Mouse (Mus musculus): ENCODE data around the gene E330021D16Rik. TPM values are rescaled to one million over a fixed set of nuclear protein-coding genes. Genes with fewer than 3 reads are reported as not detected.
A peak's percentile ranks its signal among the peaks of the same experiment; 100 is the strongest.

Gene E330021D16Rik
- polyA plus RNA-seq, 1 experiment from 2014 or later = not detected

DNA sequence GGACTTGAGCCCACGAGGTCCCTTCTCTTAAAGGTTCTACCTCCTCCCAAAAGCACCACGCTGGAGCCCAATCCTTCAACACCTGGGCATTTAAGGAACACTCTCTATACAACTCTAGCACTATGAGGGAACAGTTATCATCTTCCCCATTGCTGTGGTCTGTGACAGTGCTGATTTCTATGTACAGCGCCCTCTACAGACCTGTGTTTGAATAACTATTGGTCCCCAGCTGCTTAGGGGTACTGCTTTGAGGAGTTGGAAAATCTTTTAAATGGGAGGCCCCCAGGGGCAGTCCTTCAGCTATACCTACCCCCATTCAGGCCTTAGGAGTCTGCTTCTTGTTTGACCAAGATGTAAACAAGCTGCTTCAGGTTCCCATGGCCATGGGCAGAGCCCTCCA, 5.7 kb upstream of the E330021D16Rik start:
- no peak overlapping the region for H3K4me2 ChIP-seq (replicated peaks)
- no peaks in the 10 kb centered on the region for H3K9me3 ChIP-seq (replicated peaks)
- no peaks in the 10 kb centered on the region for H3K27me3 ChIP-seq
- H3K4me3 ChIP-seq (replicated peaks) = no peak overlapping the region
- H3K36me3 ChIP-seq = no peaks in the 10 kb centered on the region
- H3K9ac ChIP-seq = no peak overlapping the region
- H3K4me1 ChIP-seq = no peaks in the 10 kb centered on the region
- 62% methylated on average over 3 of the region's 3 CpGs for WGBS
- peak; percentile 43; the same call in 1 of the 2 replicates for ATAC-seq (ENCODE audit: insufficient number of reproducible peaks, low FRiP score, low TSS enrichment, low read depth)
- no peak overlapping the region for H3K27ac ChIP-seq (replicated peaks)

DNA sequence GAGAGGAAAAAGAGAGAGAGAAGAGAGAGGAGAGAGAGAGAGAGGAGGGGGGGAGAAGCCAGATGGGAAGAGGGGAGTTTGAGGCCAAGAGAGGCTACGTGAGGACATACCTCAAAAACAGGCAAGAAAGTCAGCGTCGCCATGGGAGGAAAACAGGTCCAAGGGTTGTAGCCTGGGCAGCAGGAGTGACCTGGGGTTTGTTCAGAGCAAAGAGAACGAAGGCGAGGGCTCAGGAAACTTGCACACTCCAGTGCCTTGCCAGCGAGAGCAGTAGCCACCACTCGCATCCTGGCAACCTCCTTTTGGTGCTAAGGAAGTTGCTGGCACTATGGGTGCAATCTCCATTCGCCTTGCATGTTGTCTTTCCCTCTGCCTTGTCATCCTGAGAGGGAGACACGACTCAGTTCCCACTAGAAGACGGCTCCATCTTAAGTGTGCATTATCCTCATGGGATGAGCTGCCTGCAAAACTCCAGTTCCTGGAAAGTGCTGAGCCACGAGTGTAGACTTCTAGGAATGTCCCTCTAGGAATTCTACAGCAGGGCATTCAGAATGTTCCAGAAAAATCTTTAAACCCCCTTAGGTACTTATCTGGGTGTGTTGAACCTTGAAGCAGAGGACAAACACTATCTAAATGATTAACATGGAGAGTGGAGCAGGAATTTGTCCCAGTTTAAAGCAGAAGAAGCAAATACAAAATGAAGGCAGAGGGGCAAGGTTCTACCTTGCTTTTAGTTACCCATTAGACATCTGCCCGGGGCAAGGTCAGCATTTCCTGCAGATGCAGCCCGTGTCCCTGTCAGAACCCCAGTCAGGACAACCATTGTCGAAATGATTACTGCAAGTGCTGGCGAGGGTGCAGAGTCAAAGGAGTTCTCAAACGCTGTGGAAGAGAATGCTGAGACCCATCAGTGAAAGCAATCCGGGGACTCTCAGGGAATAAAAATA, 3.8 kb upstream of the E330021D16Rik start:
- 78% methylated on average over 17 of the region's 17 CpGs for WGBS
- H3K4me1 ChIP-seq = no peaks in the 10 kb centered on the region
- H3K9ac ChIP-seq = no peak overlapping the region
- H3K27me3 ChIP-seq = no peaks in the 10 kb centered on the region
- H3K36me3 ChIP-seq = no peaks in the 10 kb centered on the region
- H3K4me2 ChIP-seq (replicated peaks) = no peak overlapping the region
- H3K27ac ChIP-seq (replicated peaks) = no peak overlapping the region
- no peak overlapping the region for H3K4me3 ChIP-seq (replicated peaks)
- no peak for ATAC-seq (ENCODE audit: insufficient number of reproducible peaks, low FRiP score, low TSS enrichment, low read depth)
- no peaks in the 10 kb centered on the region for H3K9me3 ChIP-seq (replicated peaks)

DNA sequence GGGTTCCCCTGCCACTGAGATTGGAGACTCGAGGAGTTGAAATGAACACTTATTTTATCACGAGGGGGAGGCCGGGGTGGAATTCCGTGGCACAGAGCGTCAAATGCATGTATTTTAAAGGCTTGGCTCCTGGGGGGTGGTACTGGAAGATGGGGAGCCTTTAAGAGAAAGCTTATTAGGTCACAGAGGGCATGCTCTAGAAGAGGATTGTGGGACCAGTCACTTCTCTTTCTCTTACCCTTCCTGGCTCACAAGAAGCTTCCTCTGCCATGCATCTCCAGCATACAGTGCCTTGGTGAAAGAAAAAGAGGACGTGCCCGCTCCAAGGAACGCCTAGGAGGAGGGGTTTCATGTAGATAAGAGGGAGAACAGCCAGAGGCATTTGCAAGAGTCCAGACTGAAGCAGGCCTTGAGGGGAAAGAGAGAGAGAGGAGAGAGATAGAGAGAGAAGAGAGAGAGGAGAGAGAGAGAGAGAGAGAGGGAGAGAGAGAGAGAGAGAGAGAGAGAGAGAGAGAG, 3.0 kb upstream of the E330021D16Rik start:
- WGBS = 67% methylated on average over 8 of the region's 8 CpGs
- H3K27ac ChIP-seq (replicated peaks) = no peak overlapping the region
- H3K27me3 ChIP-seq = no peaks in the 10 kb centered on the region
- H3K4me1 ChIP-seq = no peaks in the 10 kb centered on the region
- H3K9ac ChIP-seq = no peak overlapping the region
- no peaks in the 10 kb centered on the region for H3K36me3 ChIP-seq
- H3K4me3 ChIP-seq (replicated peaks) = no peak overlapping the region
- no peak for ATAC-seq (ENCODE audit: insufficient number of reproducible peaks, low FRiP score, low TSS enrichment, low read depth)
- no peak overlapping the region for H3K4me2 ChIP-seq (replicated peaks)
- no peaks in the 10 kb centered on the region for H3K9me3 ChIP-seq (replicated peaks)

DNA sequence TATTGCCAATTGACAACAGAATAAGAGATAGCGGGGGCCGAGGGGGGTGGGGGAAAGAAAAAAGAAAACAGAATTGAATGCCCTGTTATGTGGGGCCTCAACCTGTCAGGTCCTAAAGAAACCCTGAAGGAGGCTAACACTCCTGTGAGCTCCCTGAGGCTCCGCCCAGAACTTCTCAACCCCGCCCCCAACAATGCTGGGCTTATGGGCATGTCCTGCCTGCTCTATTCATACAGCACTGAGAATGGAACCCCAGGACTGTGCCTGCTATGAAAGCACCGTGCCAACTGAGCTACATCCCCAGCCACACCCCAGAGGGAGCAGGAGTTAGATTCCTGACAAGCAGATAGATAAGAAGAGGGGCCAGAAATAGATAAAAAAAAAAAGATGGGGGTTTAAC, 2.5 kb upstream of the E330021D16Rik start:
- no peak overlapping the region for H3K4me3 ChIP-seq (replicated peaks)
- no peaks in the 10 kb centered on the region for H3K27me3 ChIP-seq
- H3K9ac ChIP-seq = no peak overlapping the region
- WGBS = 70% methylated on average over 5 of the region's 5 CpGs
- no peak for ATAC-seq (ENCODE audit: insufficient number of reproducible peaks, low FRiP score, low TSS enrichment, low read depth)
- H3K9me3 ChIP-seq (replicated peaks) = no peaks in the 10 kb centered on the region
- H3K4me1 ChIP-seq = no peaks in the 10 kb centered on the region
- H3K4me2 ChIP-seq (replicated peaks) = no peak overlapping the region
- H3K27ac ChIP-seq (replicated peaks) = no peak overlapping the region
- H3K36me3 ChIP-seq = no peaks in the 10 kb centered on the region

DNA sequence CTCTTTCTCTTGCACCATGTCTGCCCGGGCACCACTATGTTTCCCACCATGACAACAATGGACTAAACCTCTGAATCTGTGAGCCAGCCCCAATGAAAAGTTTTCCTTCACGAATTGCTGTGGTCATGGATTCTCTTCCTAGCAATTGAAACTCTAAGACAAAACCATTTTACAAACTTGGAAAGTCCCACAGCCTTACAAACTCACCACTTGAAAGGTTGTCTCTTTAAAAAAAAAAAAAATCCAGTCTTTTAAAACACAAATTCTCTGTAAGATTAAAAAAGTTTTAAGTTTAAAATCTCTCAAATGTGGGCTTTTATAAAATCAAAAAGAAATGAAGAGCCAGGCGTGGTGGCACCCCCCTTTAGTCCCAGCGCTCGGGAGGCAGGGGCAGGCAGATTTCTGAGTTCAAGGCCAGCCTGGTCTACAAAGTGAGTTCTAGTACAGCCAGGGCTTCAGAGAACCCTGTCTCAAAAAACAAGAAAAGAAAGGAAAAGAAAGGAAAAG, 1.5 kb downstream of the E330021D16Rik start:
- no peak overlapping the region for H3K4me2 ChIP-seq (replicated peaks)
- WGBS = 86% methylated on average over 5 of the region's 5 CpGs
- no peak overlapping the region for H3K9ac ChIP-seq
- no peak for ATAC-seq (ENCODE audit: insufficient number of reproducible peaks, low FRiP score, low TSS enrichment, low read depth)
- no peak overlapping the region for H3K27ac ChIP-seq (replicated peaks)
- H3K27me3 ChIP-seq = no peaks in the 10 kb centered on the region
- H3K4me3 ChIP-seq (replicated peaks) = no peak overlapping the region
- no peaks in the 10 kb centered on the region for H3K4me1 ChIP-seq
- H3K9me3 ChIP-seq (replicated peaks) = no peaks in the 10 kb centered on the region
- H3K36me3 ChIP-seq = no peaks in the 10 kb centered on the region

DNA sequence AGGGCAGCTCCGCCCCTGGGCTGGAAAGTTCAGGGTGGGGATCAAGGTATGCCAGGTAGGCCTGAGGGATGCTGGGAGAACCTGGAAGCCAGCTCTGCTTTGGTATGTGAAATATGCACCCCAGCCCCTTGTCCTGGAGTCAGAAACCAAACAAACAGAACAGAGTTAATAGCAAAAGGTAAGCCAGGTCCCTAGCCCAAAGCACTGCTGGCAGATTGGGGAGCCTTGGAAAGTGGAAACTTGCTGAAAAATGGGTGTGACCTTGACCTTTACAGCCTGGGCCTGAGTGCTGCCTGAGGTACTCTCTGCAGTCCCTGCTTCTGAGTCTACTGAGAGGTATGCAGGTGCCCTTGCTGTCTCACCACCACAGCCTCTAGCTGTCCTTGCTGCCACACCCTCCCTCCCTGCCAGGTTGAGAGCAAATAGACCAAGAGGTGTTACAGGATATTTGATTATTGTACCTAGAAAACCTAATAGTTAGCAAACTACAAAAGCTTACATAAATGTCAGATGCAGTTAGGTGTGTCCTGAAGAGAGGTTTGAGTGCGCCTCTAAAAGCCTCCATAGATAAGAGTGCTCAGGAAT, 7.7 kb downstream of the E330021D16Rik start:
- ATAC-seq (ENCODE audit: insufficient number of reproducible peaks, low FRiP score, low TSS enrichment, low read depth) = no peak
- no peaks in the 10 kb centered on the region for H3K27me3 ChIP-seq
- no peak overlapping the region for H3K9ac ChIP-seq
- no peaks in the 10 kb centered on the region for H3K4me1 ChIP-seq
- 68% methylated on average over 2 of the region's 2 CpGs for WGBS
- no peaks in the 10 kb centered on the region for H3K9me3 ChIP-seq (replicated peaks)
- no peak overlapping the region for H3K4me2 ChIP-seq (replicated peaks)
- H3K4me3 ChIP-seq (replicated peaks) = no peak overlapping the region
- no peaks in the 10 kb centered on the region for H3K36me3 ChIP-seq
- H3K27ac ChIP-seq (replicated peaks) = no peak overlapping the region

DNA sequence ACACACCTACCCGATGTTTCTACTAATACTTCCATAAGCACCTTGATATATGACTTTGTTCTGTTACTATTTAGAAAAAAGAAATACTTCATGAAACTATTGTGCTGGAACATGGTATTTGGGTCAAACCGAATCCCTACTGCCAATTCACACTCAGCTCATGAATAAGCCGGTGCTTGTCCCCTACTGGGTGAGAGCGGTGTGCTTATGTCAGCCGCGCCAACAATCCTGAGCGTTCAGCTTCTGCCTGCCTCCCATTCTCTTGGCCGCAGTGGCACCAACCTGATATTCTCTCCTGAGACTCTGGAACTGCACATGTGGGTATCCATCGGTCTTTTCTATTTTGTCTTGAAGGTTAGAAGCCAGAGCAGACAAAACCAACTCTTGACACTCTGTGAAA, 18.5 kb downstream of the E330021D16Rik start:
- Histone ChIP-seq H3K4me3 (replicated peaks) (no peak overlapping the region), H3K4me2 (replicated peaks) (no peak overlapping the region), H3K27me3 (no peaks in the 10 kb centered on the region), H3K4me1 (no peaks in the 10 kb centered on the region), H3K36me3 (no peaks in the 10 kb centered on the region), H3K9me3 (replicated peaks) (no peaks in the 10 kb centered on the region), H3K27ac (replicated peaks) (no peak overlapping the region), H3K9ac (no peak overlapping the region)
- 89% methylated on average over 9 of the region's 9 CpGs for WGBS
- ATAC-seq (ENCODE audit: insufficient number of reproducible peaks, low FRiP score, low TSS enrichment, low read depth) = no peak

DNA sequence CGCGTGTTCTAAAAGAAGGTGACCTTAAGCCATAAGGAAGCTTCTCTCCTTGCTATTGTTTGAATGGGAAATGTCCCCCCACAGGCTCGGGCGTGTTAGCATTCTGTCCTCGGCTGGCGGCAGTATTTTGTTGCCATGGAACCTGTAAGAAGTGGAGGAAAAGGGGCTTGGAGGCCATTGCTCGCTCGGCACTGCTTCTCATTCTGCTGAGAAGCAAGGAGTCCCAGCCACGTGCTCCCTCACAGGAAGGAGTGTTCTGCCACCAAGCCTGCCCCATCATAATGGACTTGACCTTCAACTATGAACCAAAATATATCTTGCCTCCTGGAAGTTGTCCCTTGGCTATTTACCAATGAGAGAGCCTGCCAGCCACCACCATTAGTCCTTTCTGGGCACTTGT, 25.1 kb downstream of the E330021D16Rik start:
- H3K36me3 ChIP-seq = no peaks in the 10 kb centered on the region
- no peak overlapping the region for H3K27ac ChIP-seq (replicated peaks)
- ATAC-seq (ENCODE audit: insufficient number of reproducible peaks, low FRiP score, low TSS enrichment, low read depth) = no peak
- H3K4me3 ChIP-seq (replicated peaks) = no peak overlapping the region
- WGBS = 69% methylated on average over 9 of the region's 9 CpGs
- H3K27me3 ChIP-seq = no peaks in the 10 kb centered on the region
- no peaks in the 10 kb centered on the region for H3K4me1 ChIP-seq
- H3K4me2 ChIP-seq (replicated peaks) = no peak overlapping the region
- H3K9me3 ChIP-seq (replicated peaks) = no peaks in the 10 kb centered on the region
- H3K9ac ChIP-seq = no peak overlapping the region

DNA sequence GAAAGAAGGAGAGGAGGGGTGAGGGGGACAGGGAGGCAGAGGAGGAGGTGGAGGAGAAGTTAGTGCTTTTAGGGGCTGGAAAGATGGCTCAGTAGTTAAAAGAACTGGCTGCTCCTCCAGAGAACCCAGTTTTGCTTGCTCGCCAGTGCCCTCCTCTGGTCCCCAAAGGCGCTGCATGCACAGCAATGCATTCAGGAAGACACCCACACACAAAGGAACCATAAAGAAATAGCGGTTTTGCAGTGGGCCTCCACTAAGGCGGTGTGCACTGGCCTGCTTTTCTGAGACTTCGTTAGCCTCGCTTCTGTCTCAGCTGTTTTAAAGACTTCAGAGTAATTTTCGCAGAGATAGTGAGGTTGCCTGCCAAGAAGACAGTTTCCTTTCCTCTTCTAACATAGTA, 30.1 kb downstream of the E330021D16Rik start:
- Histone ChIP-seq H3K4me1 (no peaks in the 10 kb centered on the region), H3K9ac (no peak overlapping the region), H3K4me3 (replicated peaks) (no peak overlapping the region), H3K27me3 (no peaks in the 10 kb centered on the region), H3K4me2 (replicated peaks) (no peak overlapping the region), H3K27ac (replicated peaks) (no peak overlapping the region), H3K9me3 (replicated peaks) (no peaks in the 10 kb centered on the region), H3K36me3 (no peaks in the 10 kb centered on the region)
- 77% methylated on average over 7 of the region's 7 CpGs for WGBS
- no peak for ATAC-seq (ENCODE audit: insufficient number of reproducible peaks, low FRiP score, low TSS enrichment, low read depth)

DNA sequence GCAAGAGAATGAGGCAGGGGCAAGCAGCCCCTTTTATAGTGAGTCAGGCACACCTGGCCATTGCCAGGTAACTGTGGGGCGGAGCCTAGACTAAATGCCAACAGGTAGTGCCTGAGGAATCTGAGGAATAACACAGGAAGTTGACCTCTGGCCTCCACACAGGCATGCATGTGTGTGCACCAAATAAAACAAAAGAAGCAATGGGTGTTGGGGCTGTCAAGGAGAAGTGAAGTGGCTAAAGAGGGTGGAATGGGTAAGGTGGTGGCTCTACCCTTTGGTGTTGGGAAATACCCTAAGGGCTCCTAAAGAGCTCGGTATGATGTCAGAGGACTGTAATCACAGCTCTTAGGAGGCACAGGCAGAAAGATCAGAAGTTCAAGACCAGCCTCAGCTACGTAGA, 32.2 kb downstream of the E330021D16Rik start:
- Histone ChIP-seq H3K9me3 (replicated peaks) (no peaks in the 10 kb centered on the region), H3K27ac (replicated peaks) (no peak overlapping the region), H3K4me3 (replicated peaks) (no peak overlapping the region), H3K27me3 (no peaks in the 10 kb centered on the region), H3K4me1 (no peaks in the 10 kb centered on the region), H3K36me3 (no peaks in the 10 kb centered on the region), H3K4me2 (replicated peaks) (no peak overlapping the region), H3K9ac (no peak overlapping the region)
- 79% methylated on average over 3 of the region's 3 CpGs for WGBS
- ATAC-seq (ENCODE audit: insufficient number of reproducible peaks, low FRiP score, low TSS enrichment, low read depth) = no peak

DNA sequence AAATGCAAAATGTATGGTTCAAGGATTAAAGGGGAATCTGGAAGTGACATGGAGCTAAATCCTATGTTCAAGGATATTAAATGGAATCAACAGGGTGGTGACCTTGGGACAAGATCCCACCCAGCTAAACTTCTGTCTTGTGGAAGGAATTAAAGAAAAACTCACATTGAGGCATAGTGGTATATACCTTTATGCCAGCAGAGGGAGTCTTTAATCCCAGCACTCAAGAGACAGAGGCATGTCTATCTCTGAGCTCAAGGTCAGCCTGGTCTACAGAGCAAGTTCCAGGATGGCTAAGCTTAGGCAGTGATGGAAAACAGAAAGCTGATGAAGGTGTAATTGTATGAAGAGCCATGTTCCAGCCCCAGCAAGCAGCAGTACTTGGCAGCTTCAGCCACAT, 39.3 kb downstream of the E330021D16Rik start:
- Histone ChIP-seq H3K9ac (no peak overlapping the region), H3K4me3 (replicated peaks) (no peak overlapping the region), H3K9me3 (replicated peaks) (peaks cover 5% of the 10 kb centered on the region; the same call in 1 of the 2 replicates), H3K27ac (replicated peaks) (no peak overlapping the region), H3K4me2 (replicated peaks) (no peak overlapping the region), H3K36me3 (no peaks in the 10 kb centered on the region), H3K4me1 (no peaks in the 10 kb centered on the region), H3K27me3 (no peaks in the 10 kb centered on the region)
- ATAC-seq (ENCODE audit: insufficient number of reproducible peaks, low FRiP score, low TSS enrichment, low read depth) = no peak

Data from embryonic facial prominence, embryonic 15.5 days (tissue).